Mouse (Mus musculus) cerebellum, adult 2 months (tissue): ENCODE data around the gene Mansc1.

Experiments
- CTCF ChIP-seq: fragments of 200-500 bp; IDR thresholded peaks from 2 replicates; pipeline ENCODE4 v1.5.1; 2011; ENCODE audit warnings: low read depth, mild to moderate bottlenecking, control low read depth, low read length, moderate library complexity, borderline replicate concordance; ENCODE audit not compliant: insufficient read depth
- POLR2A ChIP-seq: fragments of 200-500 bp; IDR thresholded peaks from 2 replicates; pipeline ENCODE4 v1.6.1; 2011; ENCODE audit warnings: low read length, control low read depth, borderline replicate concordance; ENCODE audit not compliant: insufficient read depth

DNA sequence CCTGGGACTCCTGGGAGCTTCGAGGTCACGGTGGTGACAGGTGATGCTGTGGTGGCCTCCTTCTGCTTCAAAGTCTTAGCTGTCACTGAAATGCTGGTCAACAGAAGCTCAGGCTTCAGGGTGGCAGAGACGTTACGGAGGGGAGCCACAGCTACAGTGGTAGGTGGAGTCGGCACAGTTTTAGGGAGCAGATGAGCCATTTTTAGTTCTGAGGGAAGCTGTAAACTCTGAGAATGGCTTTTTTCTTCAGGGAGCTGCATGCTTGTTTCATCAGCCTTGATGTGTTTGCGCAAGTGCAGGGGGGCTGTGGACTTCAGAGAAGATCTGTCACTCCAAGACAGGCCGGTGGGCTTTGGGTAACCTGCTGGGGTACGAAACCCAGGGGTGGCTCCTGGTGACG, 21.9 kb downstream of the Mansc1 start:
- TF ChIP-seq CTCF (no peak), POLR2A (no peak)
